Mouse (Mus musculus) cerebellum, adult 2 months (tissue): ENCODE measurements at regions not wholly inside any gene's neighbourhood (a gene's known extent, or its start where the extent isn't known, plus 50 kb on each side); places are given as distances from the start of the nearest gene placed in this dataset.

Experiments
- DNase-seq, 2 experiments: peaks; one replicate each; pipeline ENCODE4 v3.0.0; 2021
- H3K27ac ChIP-seq: fragments of 200-500 bp; 2 replicates; pipeline ENCODE4 v1.5.1; 2012; ENCODE audit warnings: low read length, control low read depth, inconsistent platforms; ENCODE audit not compliant: insufficient read depth
- H3K27me3 ChIP-seq: fragments of 200-500 bp; 2 replicates; pipeline ENCODE4 v1.6.1; 2012; ENCODE audit warnings: inconsistent platforms, mild to moderate bottlenecking, low read length, moderate library complexity; ENCODE audit not compliant: control insufficient read depth, insufficient read depth
- H3K4me1 ChIP-seq: fragments of 200-500 bp; 2 replicates; pipeline ENCODE4 v1.6.1; 2011; ENCODE audit warnings: low read length; ENCODE audit not compliant: control insufficient read depth, insufficient read depth
- H3K4me3 ChIP-seq: fragments of 200-500 bp; replicated peaks from 2 replicates; pipeline ENCODE3; 2011; ENCODE audit warnings: mild to moderate bottlenecking, low read depth, low read length, control low read depth; ENCODE audit not compliant: insufficient read depth
- CTCF ChIP-seq: fragments of 200-500 bp; IDR thresholded peaks from 2 replicates; pipeline ENCODE4 v1.5.1; 2011; ENCODE audit warnings: low read depth, mild to moderate bottlenecking, control low read depth, low read length, moderate library complexity, borderline replicate concordance; ENCODE audit not compliant: insufficient read depth
- POLR2A ChIP-seq: fragments of 200-500 bp; IDR thresholded peaks from 2 replicates; pipeline ENCODE4 v1.6.1; 2011; ENCODE audit warnings: low read length, control low read depth, borderline replicate concordance; ENCODE audit not compliant: insufficient read depth
- WGBS: fragments of 180-500 bp; shearing (Covaris S2); methylation state at CpG from one replicate; pipeline ENCODE4 v1.1.7; 2018; 5-methylcytosine and 5-hydroxymethylcytosine counted together

DNA sequence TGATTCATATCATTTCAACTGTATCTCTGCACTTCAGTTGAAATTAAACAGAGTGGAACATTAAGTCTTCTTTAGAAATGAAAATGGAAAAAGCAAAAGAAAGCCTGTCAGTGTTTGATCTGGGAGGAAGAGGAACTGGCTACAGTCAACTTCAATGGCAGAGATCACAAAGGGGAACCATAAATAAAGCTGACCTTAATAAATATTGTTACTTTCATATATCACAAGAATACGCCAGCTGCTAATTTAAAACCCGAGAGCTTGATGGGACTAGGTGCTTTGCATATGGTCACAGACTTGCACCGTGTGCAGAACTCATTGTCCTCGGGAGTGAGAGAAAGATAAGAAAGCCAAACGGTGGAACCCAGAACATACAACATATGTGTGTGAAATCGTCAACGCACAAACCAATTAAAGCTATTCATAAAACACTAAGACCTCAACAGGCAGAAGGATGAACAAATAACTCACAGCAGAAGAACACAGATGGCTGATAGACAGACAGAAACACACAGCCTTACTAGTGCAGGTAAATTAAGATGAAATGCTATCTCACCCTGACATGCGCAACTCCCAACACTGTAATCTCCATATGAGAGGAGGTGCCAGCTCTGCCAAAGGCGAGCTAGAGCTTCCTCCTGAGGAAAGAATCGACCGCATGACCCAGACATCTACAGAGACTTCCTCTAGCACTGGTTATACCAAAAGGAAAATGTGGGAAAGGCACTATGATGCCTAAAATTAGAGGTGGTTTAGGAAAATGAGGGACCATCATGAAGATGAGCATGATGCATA is 189.9 kb downstream of the Hlx start:
- Histone ChIP-seq H3K27ac (no peak overlapping the region), H3K4me3 (no peak overlapping the region), H3K4me1 (no peaks in the 10 kb centered on the region), H3K27me3 (no peaks in the 10 kb centered on the region)
- no peak for TF ChIP-seq CTCF
- no peak for TF ChIP-seq POLR2A
- WGBS, result 83% methylated on average over 11 of the region's 11 CpGs
- no peak for DNase-seq

DNA sequence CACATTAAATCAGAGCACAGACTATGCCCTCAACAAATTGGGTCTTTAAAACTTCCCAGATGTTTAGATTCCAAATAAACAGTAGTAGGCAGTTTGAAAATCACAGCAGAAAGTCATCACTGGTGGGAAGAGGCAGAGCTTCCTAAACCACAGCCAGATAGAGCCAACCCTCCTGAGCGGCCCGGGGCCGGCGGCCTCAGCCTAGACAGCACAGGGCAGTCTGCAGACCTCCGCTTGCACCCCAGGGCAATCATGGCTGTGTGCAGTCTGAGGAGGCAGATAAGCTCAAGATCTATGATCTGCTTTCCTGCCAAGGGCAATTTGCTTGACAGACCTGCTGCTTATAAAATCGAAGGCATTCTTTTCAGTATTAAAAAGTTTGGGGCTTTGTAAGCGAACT is 192.6 kb downstream of the Hlx start:
- no peak overlapping the region for H3K27ac ChIP-seq
- no peak for TF ChIP-seq CTCF
- no peak for TF ChIP-seq POLR2A
- DNase-seq, result no peak
- no peaks in the 10 kb centered on the region for H3K4me1 ChIP-seq
- H3K27me3 ChIP-seq, result no peaks in the 10 kb centered on the region
- 87% methylated on average over 7 of the region's 7 CpGs for WGBS
- no peak overlapping the region for H3K4me3 ChIP-seq

DNA sequence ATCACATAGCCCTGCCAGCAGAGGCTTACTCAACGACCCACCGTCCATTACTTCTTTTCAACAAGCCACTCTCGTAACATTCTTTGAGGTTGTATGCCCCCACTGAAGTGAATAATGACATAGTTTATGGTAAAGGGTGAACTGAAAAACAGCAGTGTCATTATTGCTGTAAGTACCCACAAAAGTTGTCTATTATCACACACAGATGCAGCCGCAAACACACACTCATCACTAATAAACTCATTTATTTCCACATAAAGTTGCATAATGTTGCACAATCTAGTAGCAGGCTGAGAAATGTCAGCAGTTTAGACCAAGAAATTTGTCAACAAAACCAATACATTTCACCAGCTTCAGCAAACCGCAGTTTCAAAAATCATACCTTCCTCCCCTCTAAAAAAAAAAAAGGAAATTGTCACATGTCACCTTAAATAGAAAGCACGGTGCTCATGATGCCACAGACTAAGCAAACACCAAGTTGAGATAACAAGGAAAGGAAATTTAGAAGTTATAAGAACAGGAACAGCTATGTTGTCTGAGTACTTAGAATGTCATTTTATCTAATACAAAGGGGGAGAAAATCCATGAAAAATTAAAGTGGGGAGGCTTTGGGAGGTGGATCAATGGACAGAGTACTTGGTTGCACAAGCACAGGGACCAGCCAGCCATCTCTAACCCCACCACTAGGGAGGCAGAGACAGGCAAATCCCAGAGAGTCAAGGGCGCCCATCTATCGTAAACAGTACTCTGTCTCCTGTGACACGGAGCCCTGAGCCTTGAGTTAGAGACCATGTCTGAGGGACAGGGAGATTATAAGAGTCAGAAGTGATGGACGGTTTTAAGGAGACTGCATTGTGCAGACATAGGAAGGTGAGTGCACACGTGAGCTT is 195.9 kb downstream of the Hlx start:
- no peak overlapping the region for H3K4me3 ChIP-seq
- WGBS, result 89% methylated on average over 11 of the region's 11 CpGs
- no peak overlapping the region for H3K27ac ChIP-seq
- DNase-seq, result no peak
- no peak for TF ChIP-seq POLR2A
- TF ChIP-seq CTCF, result no peak
- H3K4me1 ChIP-seq, result no peaks in the 10 kb centered on the region
- no peaks in the 10 kb centered on the region for H3K27me3 ChIP-seq

DNA sequence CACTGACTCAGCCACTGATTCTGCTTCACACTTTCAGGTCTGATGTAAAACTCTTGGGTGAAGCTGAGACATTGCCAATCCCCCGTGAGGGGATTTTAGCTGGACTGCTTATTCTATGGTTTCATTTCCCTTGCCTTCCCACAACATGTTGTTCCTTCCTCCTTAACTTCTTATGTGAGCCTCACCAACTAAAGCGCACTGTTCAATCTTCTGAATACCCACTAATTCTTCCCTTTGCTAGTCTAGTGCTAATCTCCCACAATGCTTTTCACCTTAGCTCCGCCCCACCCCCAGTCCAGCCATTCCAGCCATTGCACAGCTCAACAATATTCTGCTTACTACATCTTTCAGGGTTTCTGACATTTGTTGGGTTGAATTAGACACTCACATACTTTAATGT is 196.7 kb downstream of the Hlx start:
- Histone ChIP-seq H3K27me3 (no peaks in the 10 kb centered on the region), H3K4me3 (no peak overlapping the region), H3K4me1 (no peaks in the 10 kb centered on the region), H3K27ac (no peak overlapping the region)
- 91% methylated on average over 3 of the region's 3 CpGs for WGBS
- TF ChIP-seq POLR2A (no peak), CTCF (no peak)
- DNase-seq, result no peak

DNA sequence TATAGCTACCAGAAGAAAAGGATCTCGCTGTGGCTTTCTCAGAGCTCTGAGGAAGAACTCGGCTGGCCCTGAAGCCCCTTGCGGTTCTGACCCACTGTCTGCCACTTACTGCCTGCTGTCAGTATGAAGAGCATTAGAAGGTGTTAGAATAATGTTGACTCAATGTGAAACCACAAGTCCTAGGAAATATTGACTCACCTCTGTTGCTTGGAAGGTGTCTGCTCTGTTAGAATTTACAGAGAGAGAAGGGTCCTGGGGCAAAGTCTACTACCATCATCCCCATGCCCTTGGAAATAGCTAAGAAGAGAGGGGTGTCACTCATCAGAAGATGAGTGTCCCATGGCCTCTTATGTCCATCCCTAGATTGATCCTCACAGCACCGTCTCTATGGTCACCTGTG is 197.9 kb downstream of the Hlx start:
- no peak overlapping the region for H3K4me3 ChIP-seq
- H3K27me3 ChIP-seq, result no peaks in the 10 kb centered on the region
- H3K27ac ChIP-seq, result no peak overlapping the region
- TF ChIP-seq POLR2A (no peak), CTCF (no peak)
- no peak for DNase-seq
- H3K4me1 ChIP-seq, result no peaks in the 10 kb centered on the region
- WGBS, result 89% methylated on average over 4 of the region's 4 CpGs

DNA sequence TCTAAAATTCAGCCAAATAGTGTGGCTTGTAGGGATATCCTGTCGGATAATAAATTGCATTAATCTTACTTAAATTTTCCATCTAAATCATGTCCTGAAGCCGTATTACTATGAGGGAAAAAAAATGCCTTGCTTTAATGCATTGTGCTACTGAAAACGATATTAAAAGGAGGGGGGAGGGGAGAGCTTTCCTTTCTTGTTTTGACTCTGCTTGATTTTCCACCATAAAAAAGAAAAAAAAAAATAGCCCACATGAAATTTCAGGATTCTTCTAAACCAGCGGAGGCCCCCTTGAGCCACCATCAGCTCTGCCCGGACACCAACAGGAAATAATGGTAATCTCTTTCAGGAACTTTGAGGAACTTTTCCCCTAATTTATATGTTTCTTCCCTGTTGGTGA is 198.5 kb downstream of the Hlx start:
- 80% methylated on average over 5 of the region's 5 CpGs for WGBS

DNA sequence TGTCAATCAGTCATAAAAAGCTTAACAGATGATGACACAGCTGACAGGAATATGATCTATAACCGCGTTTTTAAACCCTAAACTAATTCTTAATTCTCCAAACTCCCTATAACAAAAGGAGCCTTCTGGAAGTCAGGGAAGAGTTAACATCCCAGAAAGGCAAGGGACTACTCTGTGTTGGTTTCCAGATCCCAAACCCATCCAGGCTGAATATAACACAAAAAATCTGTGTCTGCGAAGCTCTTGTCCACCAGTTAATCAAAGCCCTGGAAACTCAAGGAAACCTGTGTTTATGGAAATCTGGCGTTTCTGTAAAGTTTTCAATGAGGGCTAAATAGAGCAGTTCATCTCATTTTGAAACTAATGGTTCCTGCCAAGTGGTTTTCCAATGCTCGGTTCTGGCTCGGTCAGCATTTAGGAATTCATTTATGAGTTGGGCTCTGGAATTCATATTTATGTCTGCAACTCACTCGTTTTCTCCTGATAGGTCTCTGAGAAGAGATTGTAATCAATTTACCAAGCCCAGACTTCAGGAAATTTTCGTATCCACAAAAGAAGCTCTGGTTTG is 199.8 kb downstream of the Hlx start:
- 70% methylated on average over 8 of the region's 8 CpGs for WGBS
- no peak for DNase-seq
- no peaks in the 10 kb centered on the region for H3K4me1 ChIP-seq
- no peak overlapping the region for H3K4me3 ChIP-seq
- no peaks in the 10 kb centered on the region for H3K27me3 ChIP-seq
- no peak overlapping the region for H3K27ac ChIP-seq
- no peak for TF ChIP-seq POLR2A

More for the DNA sequence above, 198.5 kb downstream of the Hlx start:
- Histone ChIP-seq H3K4me3 (no peak overlapping the region), H3K27me3 (no peaks in the 10 kb centered on the region), H3K4me1 (no peaks in the 10 kb centered on the region), H3K27ac (no peak overlapping the region)
- no peak for DNase-seq
- no peak for TF ChIP-seq POLR2A
- no peak for TF ChIP-seq CTCF
